Mouse (Mus musculus) forebrain, embryonic 13.5 days (tissue): Measurements from ENCODE around the gene Slco1a5. TPM values are rescaled to one million over a fixed set of nuclear protein-coding genes. Genes with fewer than 3 reads are reported as not detected.

Source experiments
- polyA plus RNA-seq: library from polyadenylated mRNA; unstranded; fragments of >200 nt; fragmentation: Nextera tagmentation; extraction: Ambion mirVana; gene quantifications from 2 replicates; pipeline ENCODE4 v1.2.1, GENCODE M21; 2015

Slco1a5 gene
- polyA plus RNA-seq, 1 experiment from 2014 or later, result 0.31 TPM

Other genes with a start within 250 kb of the Slco1a5 start
- gene Slco1a6, start 114.5 kb downstream of the Slco1a5 start, polyA plus RNA-seq, result not detected in 2 replicates
- 0.26 and 0.37 TPM in 2 replicates for gene Iapp, start 24.6 kb downstream of the Slco1a5 start, polyA plus RNA-seq
- 22.0 and 24.9 TPM in 2 replicates for gene Pyroxd1, start 22.7 kb upstream of the Slco1a5 start, polyA plus RNA-seq
- gene Recql, start 64.1 kb upstream of the Slco1a5 start, polyA plus RNA-seq, result 35.4 and 36.2 TPM in 2 replicates
- gene Golt1b, start 64.2 kb upstream of the Slco1a5 start, polyA plus RNA-seq, result 83.8 and 90.1 TPM in 2 replicates
- gene Spx, start 90.5 kb upstream of the Slco1a5 start, polyA plus RNA-seq, result 1.3 and 1.9 TPM in 2 replicates
- 0.09 TPM in 1 of 2 replicates, not detected in the other for gene Gys2, start 150.1 kb upstream of the Slco1a5 start, polyA plus RNA-seq
- 493 and 531 TPM in 2 replicates for gene Ldhb, start 185.0 kb upstream of the Slco1a5 start, polyA plus RNA-seq
- 8.1 and 8.8 TPM in 2 replicates for gene Kcnj8, start 248.6 kb upstream of the Slco1a5 start, polyA plus RNA-seq